Mouse (Mus musculus): ENCODE data around the gene Tmem232. TPM values are rescaled to one million over a fixed set of nuclear protein-coding genes. Genes with fewer than 3 reads are reported as not detected.
"Not testable (repeated sequence)": the region's sequence is repeated elsewhere in the genome, so short reads cannot be mapped to it uniquely, and the experiment has no call there.

Tmem232 gene
- polyA plus RNA-seq, 1 experiment from 2014 or later = not detected

DNA sequence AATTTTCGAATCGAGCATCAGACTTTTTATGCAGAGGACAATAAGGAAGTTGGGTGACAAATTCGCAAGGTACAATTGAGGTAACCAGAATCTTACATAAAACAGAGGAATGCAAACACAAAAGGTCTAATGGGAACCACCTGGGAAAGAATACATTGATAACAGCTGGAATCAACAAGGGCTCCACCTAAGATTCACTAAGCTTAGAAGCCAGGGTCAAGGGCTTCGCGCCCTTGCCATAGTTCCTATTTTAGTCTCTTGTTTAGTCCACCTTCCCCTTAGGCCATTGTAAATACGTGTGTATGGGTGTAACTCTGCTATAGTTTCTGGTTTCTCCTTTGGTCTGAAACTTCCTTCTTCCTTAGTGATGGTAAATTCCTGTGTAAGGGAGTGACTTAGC lies 318.9 kb downstream of the Tmem232 start:
- not testable (repeated sequence) for H3K27me3 ChIP-seq; H3K4me2 ChIP-seq; H3K9me3 ChIP-seq; H3K27ac ChIP-seq; ATAC-seq (ENCODE audit: insufficient number of reproducible peaks, insufficient read depth, low FRiP score, low TSS enrichment, low read depth); H3K36me3 ChIP-seq; H3K9ac ChIP-seq (replicated peaks); H3K4me1 ChIP-seq (replicated peaks); H3K4me3 ChIP-seq (replicated peaks)
- 88% methylated on average over 6 of the region's 6 CpGs for WGBS

Small RNAs within 50 kb of the gene (microRNA-seq; reads per million reads assigned to microRNA genes)
- not detected for gene Gm25731

Other genes starting within 250 kb of the Tmem232 start
- gene Vapa, start 72.8 kb upstream of the Tmem232 start, polyA plus RNA-seq (2016; fragmentation: Nextera tagmentation; extraction: Ambion mirVana) = 201 and 202 TPM in 2 replicates
- gene Txndc2, start 101.4 kb upstream of the Tmem232 start, polyA plus RNA-seq (2016; fragmentation: Nextera tagmentation; extraction: Ambion mirVana) = 0.15 TPM in 1 of 2 replicates, not detected in the other
- 54.0 and 58.2 TPM in 2 replicates for gene Rab31, start 232.0 kb upstream of the Tmem232 start, polyA plus RNA-seq (2016; fragmentation: Nextera tagmentation; extraction: Ambion mirVana)
- 61.7 and 63.9 TPM in 2 replicates for gene Ppp4r1, start 241.8 kb upstream of the Tmem232 start, polyA plus RNA-seq (2016; fragmentation: Nextera tagmentation; extraction: Ambion mirVana)

All from limb, embryonic 12.5 days (tissue).